Comparison of ENCODE assay signal across 8 mouse cellular contexts in the genomic region with DNA sequence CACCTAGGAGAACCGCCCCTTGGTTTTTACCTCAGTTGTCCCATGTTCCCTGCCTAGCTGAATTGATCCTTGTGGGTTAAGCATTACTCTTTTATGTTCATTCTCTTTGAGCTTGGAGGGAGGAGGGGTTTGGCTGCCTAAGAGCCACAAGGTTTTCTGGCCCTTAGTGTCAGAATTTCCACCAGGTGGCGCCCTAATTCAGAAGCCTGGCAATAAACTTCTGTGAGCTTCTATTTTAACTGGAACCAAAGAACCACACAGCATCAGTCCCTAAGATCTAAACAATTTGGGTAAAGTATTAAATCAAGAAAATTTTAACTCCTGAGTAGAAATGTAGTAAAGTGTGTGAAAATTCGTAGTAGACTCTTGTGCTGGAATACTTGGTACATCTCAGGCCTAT.
A peak's percentile ranks its signal among the peaks of the same experiment; 100 is the strongest.
DNase-seq lines count a peak whose midpoint lies in the region; ATAC-seq and TF ChIP-seq lines count a peak whose summit lies in the region.

No protein-coding gene starts in this region.

- no peaks in the 10 kb centered on the region for H3K9me3 ChIP-seq in E14TG2a.4 (ENCODE audit: low read length)

- no peak overlapping the region for H3K4me3 ChIP-seq in E14TG2a.4 (replicated peaks; ENCODE audit: low read length)
- no peak overlapping the region for H3K4me3 ChIP-seq in lung, adult 2 months (replicated peaks; ENCODE audit: extremely low read depth, low read depth, low read length)

- peaks cover 38% of the 10 kb centered on the region for H3K4me1 ChIP-seq in E14TG2a.4 (replicated peaks; ENCODE audit: low read depth, low read length)
- peaks cover 25% of the 10 kb centered on the region for H3K4me1 ChIP-seq in lung, adult 2 months (ENCODE audit: control insufficient read depth, insufficient read depth, low read length)

- peak; percentile 81 for TF ChIP-seq CTCF in E14TG2a.4 (conservative IDR thresholded peaks at IDR 0.05; ENCODE audit: low read length)
- peak; percentile 49; the same call in 1 of the 2 replicates for TF ChIP-seq CTCF in lung, adult 2 months (IDR thresholded peaks at IDR 0.05; ENCODE audit: insufficient read depth, low read length)

- peak; percentile 79 for DNase-seq in embryo, embryonic 10 days (ENCODE audit: low spot score)
- DNase-seq in gastrocnemius, postnatal 4 days (ENCODE audit: low spot score in 2 of 2): peak; percentile 43 to 83
- DNase-seq in layer of hippocampus, adult 11-12 months (ENCODE audit: low spot score): peak; percentile 77
- peak; percentile 68 for DNase-seq in lung, adult 2 months
- DNase-seq in right cerebral cortex, adult 2 months (ENCODE audit: low spot score in 2 of 2): peak; percentile 79 to 81
- peak; percentile 65 to 81 for DNase-seq in urinary bladder, postnatal 4 days (ENCODE audit: low spot score in 2 of 2)

- 32% methylated on average over 3 of the region's 3 CpGs for WGBS in lung, adult 2 months

- H3K27me3 ChIP-seq in E14TG2a.4 (ENCODE audit: insufficient read depth, low read length): no peaks in the 10 kb centered on the region

- peak; percentile 55 for ATAC-seq in activated CD4-positive, CD25-positive, alpha-beta regulatory T cell, adult 4 months

- no peaks in the 10 kb centered on the region for H3K36me3 ChIP-seq in E14TG2a.4 (ENCODE audit: insufficient read depth, low read length)

- TF ChIP-seq POLR2A in lung, adult 2 months (IDR thresholded peaks at IDR 0.05; ENCODE audit: borderline replicate concordance, extremely low read depth, low read depth, low read length): no peak
